Mouse (Mus musculus) megakaryocyte, embryonic 14.5 days (primary cell): Measurements from ENCODE around the gene Camk1.

Source experiments
- FLI1 ChIP-seq: IDR thresholded peaks from 2 replicates; pipeline ENCODE4 v1.6.1; 2012; ENCODE audit warnings: low read length, inconsistent platforms, mixed read lengths
- GATA1 ChIP-seq: IDR thresholded peaks from 3 replicates; pipeline ENCODE4 v1.6.1; 2012; ENCODE audit warnings: mixed read lengths, low read length, inconsistent platforms, borderline replicate concordance

- TF ChIP-seq GATA1 (no peak), FLI1 (no peak)
Measured at GRCm38 (mm10) chr6:113384351-113384927, 40.7 kb upstream of the Camk1 start.
